Mouse (Mus musculus) ES-Bruce4 (cell line): ENCODE measurements around the gene Slc16a11.

Experiments used
- EP300 ChIP-seq: IDR thresholded peaks from 2 replicates; pipeline ENCODE4 v1.6.1; 2011; ENCODE audit warnings: low read depth, low read length; ENCODE audit not compliant: insufficient read depth
- POLR2A ChIP-seq: IDR thresholded peaks from one replicate; pipeline ENCODE4 v1.8.1; 2011; ENCODE audit warnings: low read length; ENCODE audit not compliant: insufficient read depth

- TF ChIP-seq POLR2A (no peak), EP300 (no peak)
These were observed 20.5 kb downstream of the Slc16a11 start for GRCm38 (mm10) chr11:70233016-70233415.
